15 mouse cellular contexts compared by ENCODE assay signal in genomic region chr3:35392657-35393056, GRCm38 (mm10).
"Had no signal": no experiment of that assay in that cellular context is flagged by ENCODE, and none has a peak within 500 bp of the region (broad histone marks: within the 10 kb centered on the region; RNA-seq: fewer than 3 reads in every experiment).

No protein-coding gene starts in this region.

- H3K4me1 ChIP-seq: neural tube, embryonic 15.5 days; stomach, embryonic 15.5 days had no signal

- H3K27ac ChIP-seq: neural tube, embryonic 15.5 days; stomach, embryonic 15.5 days; stomach, postnatal 0 days had no signal

- DNase-seq: retina, postnatal 1 day; right cerebral cortex, adult 18-20 months; right cerebral cortex, postnatal 14 days; right cerebral cortex, postnatal 25 days; right cerebral cortex, postnatal 4 days; spleen, adult 18-20 months; thymus, adult 18-20 months; thymus, adult 2 months; thymus, postnatal 14 days; thymus, postnatal 25 days; thymus, postnatal 36 days; thymus, postnatal 4 days had no signal

- H3K9ac ChIP-seq: neural tube, embryonic 15.5 days; stomach, embryonic 15.5 days had no signal

- H3K36me3 ChIP-seq: neural tube, embryonic 15.5 days; stomach, embryonic 15.5 days had no signal

- H3K9me3 ChIP-seq: neural tube, embryonic 15.5 days; stomach, embryonic 15.5 days had no signal

- H3K4me3 ChIP-seq: neural tube, embryonic 15.5 days; stomach, embryonic 15.5 days had no signal
